Comparison of ENCODE assay signal across 8 mouse cellular contexts in the genomic region with DNA sequence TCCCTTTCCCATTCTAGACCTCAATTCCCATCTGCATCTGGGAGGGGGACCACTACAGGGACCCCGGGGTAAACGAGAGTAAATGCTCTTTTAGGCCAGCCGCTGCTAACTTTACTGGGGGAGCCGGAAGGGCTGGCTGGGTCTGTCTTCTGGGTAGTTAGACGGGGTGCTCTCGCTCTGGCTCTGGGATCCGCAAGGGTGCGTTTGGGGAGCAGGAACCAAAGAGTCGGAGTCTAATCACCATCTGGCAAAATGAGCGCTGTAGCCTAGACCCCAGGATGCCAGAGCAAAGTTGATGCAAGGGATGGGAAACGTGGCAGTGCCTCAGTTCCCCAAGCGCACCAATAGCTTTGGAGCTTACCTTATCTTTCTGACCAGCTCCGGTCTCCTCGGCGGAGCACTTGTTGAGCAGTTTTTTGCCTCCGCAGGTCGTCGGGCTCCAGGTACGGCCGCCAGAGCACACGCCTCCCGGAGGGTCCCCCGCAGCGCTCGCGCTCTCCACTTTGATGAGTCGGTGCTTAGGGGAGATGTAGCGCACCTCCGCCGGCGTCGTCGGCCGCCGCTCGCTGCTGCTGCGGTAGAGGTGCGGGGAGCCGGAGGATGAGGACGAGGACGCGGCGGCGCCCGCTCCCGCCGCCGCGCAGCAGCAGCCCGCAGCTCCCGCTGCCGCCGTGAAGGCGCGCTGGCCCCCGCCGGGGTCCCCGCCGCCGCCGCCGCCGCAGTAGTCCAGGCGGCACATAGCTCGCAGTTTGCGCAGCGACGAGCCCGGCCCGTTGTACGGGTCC. TPM values are rescaled to one million over a fixed set of nuclear protein-coding genes. Genes with fewer than 3 reads are reported as not detected.
DNase-seq lines count a peak whose midpoint lies in the region; ATAC-seq lines count a peak whose summit lies in the region.

No protein-coding gene starts in this region.

- H3K4me2 ChIP-seq in lung, embryonic 16.5 days (ENCODE audit: low read depth, low read length), result peak overlapping the region; percentile 97
- peak overlapping the region; percentile 99 for H3K4me2 ChIP-seq in liver, embryonic 11.5 days

- peak overlapping the region; percentile 94 for H3K9ac ChIP-seq in lung, embryonic 16.5 days (ENCODE audit: low read length)
- peak overlapping the region; percentile 83 for H3K9ac ChIP-seq in liver, embryonic 11.5 days (ENCODE audit: low read depth, low read length)

- no peak for ATAC-seq in lung, embryonic 16.5 days (ENCODE audit: low read depth)
- ATAC-seq in liver, embryonic 11.5 days (replicated peaks; ENCODE audit: low FRiP score), result peak; percentile 21; the same call in 1 of the 2 replicates
- ATAC-seq in activated CD4-positive, CD25-positive, alpha-beta regulatory T cell, adult 4 months, result no peak

- H3K27me3 ChIP-seq in lung, embryonic 16.5 days (ENCODE audit: control insufficient read depth, insufficient read depth, low read depth, low read length), result no peaks in the 10 kb centered on the region
- H3K27me3 ChIP-seq in liver, embryonic 11.5 days (replicated peaks; ENCODE audit: control insufficient read depth, insufficient read depth, low read length), result peaks cover 4% of the 10 kb centered on the region; the same call in 1 of the 2 replicates
- H3K27me3 ChIP-seq in splenic B cell, adult 2 months (ENCODE audit: control insufficient read depth, insufficient read depth, low read length, poor library complexity, severe bottlenecking), result no peaks in the 10 kb centered on the region

- WGBS in lung, embryonic 16.5 days, result 1% methylated on average over 56 of the region's 71 CpGs
- under 1% methylated on average over 67 of the region's 71 CpGs for WGBS in liver, embryonic 11.5 days

- H3K36me3 ChIP-seq in lung, embryonic 16.5 days (ENCODE audit: control insufficient read depth, insufficient read depth, low read length), result peaks cover 5% of the 10 kb centered on the region; the same call in 1 of the 2 replicates
- peaks cover 2% of the 10 kb centered on the region; the same call in 1 of the 2 replicates for H3K36me3 ChIP-seq in liver, embryonic 11.5 days (ENCODE audit: control insufficient read depth, insufficient read depth, low read length)
- H3K36me3 ChIP-seq in splenic B cell, adult 2 months (ENCODE audit: control insufficient read depth, insufficient read depth, low read length, poor library complexity, severe bottlenecking), result no peaks in the 10 kb centered on the region

- H3K4me3 ChIP-seq in lung, embryonic 16.5 days (ENCODE audit: low read length), result peak overlapping the region; percentile 86
- peak overlapping the region; percentile 86 for H3K4me3 ChIP-seq in brown adipose tissue, adult 24 weeks (ENCODE audit: insufficient read depth, low read depth, low read length)
- H3K4me3 ChIP-seq in liver, embryonic 11.5 days (ENCODE audit: low read depth, low read length), result peak overlapping the region; percentile 79

- H3K9me3 ChIP-seq in lung, embryonic 16.5 days (ENCODE audit: control insufficient read depth, low read length), result no peaks in the 10 kb centered on the region
- no peaks in the 10 kb centered on the region for H3K9me3 ChIP-seq in liver, embryonic 11.5 days (ENCODE audit: control insufficient read depth, low read length)

- peaks cover 46% of the 10 kb centered on the region for H3K4me1 ChIP-seq in lung, embryonic 16.5 days (replicated peaks; ENCODE audit: control insufficient read depth, insufficient read depth, low read length)
- peaks cover 20% of the 10 kb centered on the region for H3K4me1 ChIP-seq in brown adipose tissue, adult 24 weeks (ENCODE audit: control insufficient read depth, insufficient read depth, insufficient read length, low read length)
- H3K4me1 ChIP-seq in liver, embryonic 11.5 days (replicated peaks; ENCODE audit: control insufficient read depth, insufficient read depth, low read length), result peaks cover 39% of the 10 kb centered on the region

- no peak for DNase-seq in lung, postnatal 36 days
- peak; percentile 29 for DNase-seq in heart, postnatal 4 days
- DNase-seq in liver, embryonic 11.5 days (ENCODE audit: low spot score), result no peak
- DNase-seq in splenic B cell, adult 2 months (ENCODE audit: low read depth, low spot score), result peak; percentile 31
- DNase-seq in layer of hippocampus, postnatal 25 days (ENCODE audit: extremely low spot score in 1 of 2, low spot score in 1 of 2), result no peak

- peak overlapping the region; percentile 100 for H3K27ac ChIP-seq in lung, embryonic 16.5 days (ENCODE audit: low read length)
- peak overlapping the region; percentile 51 for H3K27ac ChIP-seq in brown adipose tissue, adult 24 weeks (replicated peaks; ENCODE audit: low read depth, low read length)
- H3K27ac ChIP-seq in liver, embryonic 11.5 days (ENCODE audit: low read depth, low read length), result peak overlapping the region; percentile 80

RNA-seq across cellular contexts. Expression of a gene that starts 2.9 kb away (rescaled TPM):
- 12.4 and 16.1 TPM in 2 replicates for polyA plus RNA-seq in lung, embryonic 16.5 days (2015; fragmentation: Nextera tagmentation; extraction: Ambion mirVana)
- 17.1 and 23.1 TPM in 2 replicates for polyA plus RNA-seq in brown adipose tissue, adult 24 weeks (2012; ENCODE audit: insufficient read depth, insufficient read length, missing spikeins)
- 10 to 100 TPM; 69.3 to 70.9 TPM for total RNA-seq in heart, postnatal 4 days (2021)
- 6.1 and 6.2 TPM in 2 replicates for polyA plus RNA-seq in liver, embryonic 11.5 days (2014; fragmentation: Nextera tagmentation; extraction: Ambion mirVana)
- 10 to 100 TPM; 16.1 to 18.8 TPM for total RNA-seq in layer of hippocampus, postnatal 25 days (2021)
- polyA plus RNA-seq in activated CD4-positive, CD25-positive, alpha-beta regulatory T cell, adult 4 months (2017; shearing (Covaris generic)), result not detected

Comparison
In these comparisons a context has a peak if more than half of its experiments do, and no peak if none do; other contexts are left out.
1. DNase-seq: peak in heart, postnatal 4 days (single experiment) and splenic B cell, adult 2 months (single experiment); none in lung, postnatal 36 days (single experiment), liver, embryonic 11.5 days (single experiment) and layer of hippocampus, postnatal 25 days (0 of 2).
2. Peak in every context shown above with its lines, with median percentiles within 50 percentile points of each other: H3K27ac ChIP-seq and H3K4me3 ChIP-seq.